Comparison of ENCODE assay signal across 23 mouse cellular contexts in genomic region chr2:121886406-121886805, GRCm38 (mm10).
"Had no signal": no experiment of that assay in that cellular context is flagged by ENCODE, and none has a peak within 500 bp of the region (broad histone marks: within the 10 kb centered on the region; RNA-seq: fewer than 3 reads in every experiment).

No protein-coding gene starts in this region.

- ATAC-seq: hindbrain, embryonic 16.5 days; inflammation-experienced regulatory T-cells, adult 6 months; intestine, embryonic 15.5 days; intestine, postnatal 0 days; liver, embryonic 12.5 days had no signal

- H3K4me1 ChIP-seq: heart, embryonic 10.5 days; heart, embryonic 12.5 days; hindbrain, embryonic 10.5 days; hindbrain, embryonic 12.5 days; intestine, embryonic 15.5 days; limb, embryonic 13.5 days; limb, embryonic 15.5 days had no signal

- H3K4me3 ChIP-seq: gastrocnemius, adult 2 months; heart, embryonic 10.5 days; heart, embryonic 12.5 days; hindbrain, embryonic 10.5 days; hindbrain, embryonic 12.5 days; intestine, embryonic 15.5 days; limb, embryonic 13.5 days; limb, embryonic 15.5 days; liver, embryonic 12.5 days had no signal

- DNase-seq: gastrocnemius, adult 2 months; gastrocnemius, postnatal 10 days; gastrocnemius, postnatal 25 days; heart, adult 18-20 months; heart, postnatal 10 days; heart, postnatal 4 days; layer of hippocampus, adult 9-11 months; layer of hippocampus, postnatal 36 days; left cerebral cortex, postnatal 4 days had no signal

- H3K27ac ChIP-seq: gastrocnemius, adult 2 months; heart, embryonic 10.5 days; hindbrain, embryonic 10.5 days; hindbrain, embryonic 12.5 days; hindbrain, embryonic 14.5 days; intestine, embryonic 15.5 days; kidney, postnatal 0 days; limb, embryonic 13.5 days; limb, embryonic 15.5 days; liver, embryonic 12.5 days; liver, embryonic 14.5 days had no signal

- H3K27me3 ChIP-seq: heart, embryonic 12.5 days; hindbrain, embryonic 12.5 days; intestine, embryonic 15.5 days; limb, embryonic 13.5 days; limb, embryonic 15.5 days; liver, embryonic 12.5 days had no signal

- H3K9me3 ChIP-seq: heart, embryonic 10.5 days; heart, embryonic 12.5 days; hindbrain, embryonic 10.5 days; hindbrain, embryonic 12.5 days; intestine, embryonic 15.5 days; limb, embryonic 13.5 days; limb, embryonic 15.5 days; liver, embryonic 12.5 days had no signal

- H3K9ac ChIP-seq: heart, embryonic 12.5 days; hindbrain, embryonic 12.5 days; hindbrain, embryonic 14.5 days; intestine, embryonic 15.5 days; limb, embryonic 13.5 days; limb, embryonic 15.5 days; liver, embryonic 12.5 days; liver, embryonic 14.5 days had no signal

- H3K36me3 ChIP-seq: heart, embryonic 10.5 days; heart, embryonic 12.5 days; hindbrain, embryonic 12.5 days; intestine, embryonic 15.5 days; limb, embryonic 15.5 days; liver, embryonic 12.5 days had no signal

- H3K4me2 ChIP-seq: heart, embryonic 12.5 days; hindbrain, embryonic 12.5 days; hindbrain, embryonic 14.5 days; intestine, embryonic 15.5 days; limb, embryonic 13.5 days; limb, embryonic 15.5 days; liver, embryonic 12.5 days had no signal
